Mouse (Mus musculus): Measurements from ENCODE around the gene Ttc27. TPM values are rescaled to one million over a fixed set of nuclear protein-coding genes. Genes with fewer than 3 reads are reported as not detected.

Gene Ttc27
- polyA plus RNA-seq, 1 experiment from 2014 or later = 15.5 TPM

- WGBS = 92% methylated on average over 1 of the region's 1 CpGs
- no peak overlapping the region for H3K4me3 ChIP-seq
- H3K4me1 ChIP-seq (replicated peaks) = no peaks in the 10 kb centered on the region
- ATAC-seq (ENCODE audit: low FRiP score, low read depth) = no peak
- no peak overlapping the region for H3K27ac ChIP-seq (replicated peaks)
- H3K9ac ChIP-seq = no peak overlapping the region
- H3K9me3 ChIP-seq = no peaks in the 10 kb centered on the region
- H3K36me3 ChIP-seq = no peaks in the 10 kb centered on the region
- H3K4me2 ChIP-seq = no peak overlapping the region
- H3K27me3 ChIP-seq = no peaks in the 10 kb centered on the region
Measured at GRCm38 (mm10) chr17:74904332-74904687, 186.8 kb downstream of the Ttc27 start.

- no peak overlapping the region for H3K9ac ChIP-seq
- no peak overlapping the region for H3K27ac ChIP-seq (replicated peaks)
- H3K4me1 ChIP-seq (replicated peaks) = no peaks in the 10 kb centered on the region
- ATAC-seq (ENCODE audit: low FRiP score, low read depth) = no peak
- H3K27me3 ChIP-seq = no peaks in the 10 kb centered on the region
- no peak overlapping the region for H3K4me3 ChIP-seq
- WGBS = 92% methylated on average over 3 of the region's 3 CpGs
- H3K36me3 ChIP-seq = no peaks in the 10 kb centered on the region
- H3K9me3 ChIP-seq = no peaks in the 10 kb centered on the region
- no peak overlapping the region for H3K4me2 ChIP-seq
Measured at GRCm38 (mm10) chr17:74904956-74905355, 187.4 kb downstream of the Ttc27 start.

GRCm38 (mm10) chr17:74912995-74913394, 195.5 kb downstream of the Ttc27 start:
- Histone ChIP-seq H3K4me3 (no peak overlapping the region), H3K4me2 (no peak overlapping the region), H3K4me1 (replicated peaks) (no peaks in the 10 kb centered on the region), H3K27me3 (no peaks in the 10 kb centered on the region), H3K9me3 (no peaks in the 10 kb centered on the region), H3K27ac (replicated peaks) (no peak overlapping the region), H3K9ac (no peak overlapping the region), H3K36me3 (no peaks in the 10 kb centered on the region)
- no peak for ATAC-seq (ENCODE audit: low FRiP score, low read depth)
- WGBS = 97% methylated on average over 2 of the region's 2 CpGs

Other genes with a start within 250 kb of the Ttc27 start
- 45.6 and 46.4 TPM in 2 replicates for gene Yipf4, start 228.2 kb upstream of the Ttc27 start, polyA plus RNA-seq (2015; fragmentation: Nextera tagmentation; extraction: Ambion mirVana)
- 74.6 and 85.3 TPM in 2 replicates for gene Birc6, start 189.4 kb upstream of the Ttc27 start, polyA plus RNA-seq (2015; fragmentation: Nextera tagmentation; extraction: Ambion mirVana)

All from hindbrain, embryonic 15.5 days (tissue).